Mouse (Mus musculus) lung, embryonic 14.5 days (tissue): Measurements from ENCODE around the gene Ptrh2. TPM values are rescaled to one million over a fixed set of nuclear protein-coding genes. Genes with fewer than 3 reads are reported as not detected.

Experiments used
- ATAC-seq: fragments of 200-750 bp; cut with Nextera tagmentation; 2 replicates; pipeline ENCODE4 v1.8.0; 2017; ENCODE audit warnings: mild to moderate bottlenecking, moderate TSS enrichment, moderate library complexity; ENCODE audit not compliant: insufficient read depth
- DNase-seq: peaks from one replicate; pipeline ENCODE4 v3.0.0-alpha.2; 2015
- H3K27ac ChIP-seq: fragments of 300-500 bp; sonication (generic); 2 replicates; pipeline ENCODE4 v1.5.1; 2014; ENCODE audit warnings: low read depth, mild to moderate bottlenecking, moderate library complexity
- H3K27me3 ChIP-seq: fragments of 300-500 bp; sonication (generic); 2 replicates; pipeline ENCODE4 v1.6.1; 2014; ENCODE audit warnings: low read length, control low read depth; ENCODE audit not compliant: insufficient read depth
- H3K36me3 ChIP-seq: fragments of 300-500 bp; sonication (generic); 2 replicates; pipeline ENCODE4 v1.6.1; 2014; ENCODE audit warnings: control low read depth; ENCODE audit not compliant: insufficient read depth
- H3K4me1 ChIP-seq: fragments of 300-500 bp; sonication (generic); 2 replicates; pipeline ENCODE4 v1.6.1; 2014; ENCODE audit warnings: antibody characterized with exemption, control low read depth; ENCODE audit not compliant: insufficient read depth
- H3K4me2 ChIP-seq: fragments of 300-500 bp; sonication (generic); 2 replicates; pipeline ENCODE4 v1.6.1; 2014; ENCODE audit warnings: mild to moderate bottlenecking
- H3K4me3 ChIP-seq: fragments of 300-500 bp; sonication (generic); 2 replicates; pipeline ENCODE4 v1.5.1; 2014; ENCODE audit warnings: low read depth, low read length
- H3K9ac ChIP-seq: fragments of 300-500 bp; sonication (generic); 2 replicates; pipeline ENCODE4 v1.6.1; 2014
- H3K9me3 ChIP-seq: fragments of 300-500 bp; sonication (generic); 2 replicates; pipeline ENCODE4 v1.6.1; 2016; ENCODE audit warnings: low read depth, low read length, control low read depth
- CTCF ChIP-seq: IDR thresholded peaks from 2 replicates; pipeline ENCODE4 v1.5.1; 2016; ENCODE audit warnings: antibody characterized with exemption, low read depth
- WGBS: fragments of 180-500 bp; shearing (Covaris S2); extraction: QIAGEN DNeasy Blood & Tissue Kit; methylation state at CpG from one replicate; pipeline ENCODE4 v1.1.7; 2014; 5-methylcytosine and 5-hydroxymethylcytosine counted together
- polyA plus RNA-seq: library from polyadenylated mRNA; unstranded; fragments of >200 nt; fragmentation: Nextera tagmentation; extraction: Ambion mirVana; gene quantifications from 2 replicates; pipeline ENCODE4 v1.2.1, GENCODE M21; 2014

The Ptrh2 gene
- polyA plus RNA-seq = 36.8 and 37.3 TPM in 2 replicates

- H3K9me3 ChIP-seq = no peaks in the 10 kb centered on the region
- no peak for TF ChIP-seq CTCF
- H3K27me3 ChIP-seq = no peaks in the 10 kb centered on the region
- H3K4me2 ChIP-seq = peak within 1 kb of the TSS; percentile 84
- H3K4me3 ChIP-seq = peak within 1 kb of the TSS; percentile 89
- peaks cover 6% of the 10 kb centered on the region; the same call in 1 of the 2 replicates for H3K36me3 ChIP-seq
- peak; percentile 98 for DNase-seq
- H3K27ac ChIP-seq = peak within 1 kb of the TSS; percentile 92
- peak within 1 kb of the TSS; percentile 87 for H3K9ac ChIP-seq
- WGBS = under 1% methylated on average over 56 of the region's 56 CpGs
- H3K4me1 ChIP-seq = peaks cover 4% of the 10 kb centered on the region; the same call in 1 of the 2 replicates
- peak; percentile 94 for ATAC-seq
These were observed at the start of gene Ptrh2, which contains the start of gene Vmp1 for GRCm38 (mm10) chr11:86683395-86684125. Gene Ptrh2, plus strand, starts transcription at chr11:86683985. Gene Vmp1, minus strand, starts transcription at chr11:86683836.

DNA sequence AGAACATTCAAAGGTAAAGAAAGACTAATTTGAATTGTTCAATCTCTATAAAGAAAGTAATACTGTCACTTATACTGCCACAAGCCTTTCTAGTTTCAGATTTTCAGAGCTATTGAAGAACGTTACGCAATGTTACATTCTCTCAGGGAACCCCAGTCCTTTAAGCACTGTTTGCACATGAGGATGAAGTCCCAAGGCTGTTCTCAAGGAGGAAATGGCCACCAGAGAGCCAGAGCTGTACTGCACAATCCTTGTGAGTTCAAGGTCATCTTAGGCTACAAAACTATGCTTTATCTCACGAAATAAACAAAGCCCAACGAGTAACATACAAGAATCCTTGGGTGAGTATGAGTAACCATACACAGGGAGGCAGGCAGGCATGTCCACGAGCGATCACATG is 49.4 kb upstream of the Ptrh2 start:
- Histone ChIP-seq H3K9me3 (no peaks in the 10 kb centered on the region), H3K4me1 (no peaks in the 10 kb centered on the region), H3K27me3 (no peaks in the 10 kb centered on the region), H3K36me3 (peaks cover 7% of the 10 kb centered on the region; the same call in 1 of the 2 replicates), H3K27ac (no peak overlapping the region), H3K4me2 (no peak overlapping the region), H3K4me3 (no peak overlapping the region), H3K9ac (no peak overlapping the region)
- DNase-seq (no peak), ATAC-seq (no peak)
- no peak for TF ChIP-seq CTCF
- WGBS = 73% methylated on average over 6 of the region's 6 CpGs

- DNase-seq (no peak), ATAC-seq (no peak)
- Histone ChIP-seq H3K4me1 (no peaks in the 10 kb centered on the region), H3K4me3 (no peak overlapping the region), H3K9ac (no peak overlapping the region), H3K4me2 (no peak overlapping the region), H3K9me3 (no peaks in the 10 kb centered on the region), H3K36me3 (peaks cover 10% of the 10 kb centered on the region; the same call in 1 of the 2 replicates), H3K27me3 (no peaks in the 10 kb centered on the region), H3K27ac (no peak overlapping the region)
- TF ChIP-seq CTCF = no peak
- WGBS = 70% methylated on average over 2 of the region's 2 CpGs
These were observed 46.1 kb upstream of the Ptrh2 start for GRCm38 (mm10) chr11:86637697-86638096.

DNA sequence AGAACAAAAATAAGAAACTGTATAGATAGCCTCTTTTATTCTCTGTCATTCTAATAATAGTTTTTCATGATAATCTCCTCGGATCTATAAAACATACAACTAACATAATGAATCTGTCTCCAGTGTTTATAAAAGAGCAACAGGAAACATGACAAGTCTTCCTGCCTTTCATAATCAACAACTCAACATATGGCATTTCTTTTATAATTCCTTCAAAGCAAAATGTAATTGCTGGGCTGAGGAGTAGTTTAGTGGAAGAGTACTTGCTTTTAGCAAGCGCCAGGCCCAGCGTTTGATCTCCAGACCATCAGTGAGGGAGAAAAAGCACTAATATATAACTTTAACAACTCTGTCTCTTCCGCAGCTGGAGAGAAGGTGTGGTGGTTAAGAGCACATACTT is 42.1 kb upstream of the Ptrh2 start:
- Histone ChIP-seq H3K9me3 (no peaks in the 10 kb centered on the region), H3K4me3 (no peak overlapping the region), H3K4me2 (no peak overlapping the region), H3K27ac (no peak overlapping the region), H3K36me3 (peaks cover 9% of the 10 kb centered on the region; the same call in 1 of the 2 replicates), H3K9ac (no peak overlapping the region), H3K27me3 (no peaks in the 10 kb centered on the region), H3K4me1 (no peaks in the 10 kb centered on the region)
- DNase-seq (no peak), ATAC-seq (no peak)
- TF ChIP-seq CTCF = no peak
- WGBS = 55% methylated on average over 4 of the region's 4 CpGs

DNA sequence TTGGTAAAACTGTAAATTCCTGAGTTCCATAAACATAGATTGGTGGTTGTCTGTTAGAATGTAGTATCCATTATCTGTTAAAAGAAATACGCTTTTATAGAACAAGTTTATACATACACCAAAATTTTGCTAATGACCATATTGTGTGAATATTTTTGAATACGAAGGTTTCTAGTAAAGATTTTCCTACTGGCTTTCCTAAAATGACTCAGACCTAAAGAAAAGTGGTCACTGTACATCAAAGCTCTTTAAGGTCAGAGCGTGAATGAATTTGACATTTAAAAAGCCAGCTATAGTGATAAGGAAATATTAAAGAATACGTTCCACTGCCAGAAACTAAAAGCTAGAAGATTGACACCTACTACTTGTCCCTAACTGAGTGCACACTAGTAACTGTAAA is 39.2 kb upstream of the Ptrh2 start:
- Histone ChIP-seq H3K9ac (no peak overlapping the region), H3K4me3 (no peak overlapping the region), H3K36me3 (peaks cover 9% of the 10 kb centered on the region; the same call in 1 of the 2 replicates), H3K27me3 (no peaks in the 10 kb centered on the region), H3K4me2 (no peak overlapping the region), H3K4me1 (no peaks in the 10 kb centered on the region), H3K27ac (no peak overlapping the region), H3K9me3 (no peaks in the 10 kb centered on the region)
- DNase-seq (no peak), ATAC-seq (no peak)
- no peak for TF ChIP-seq CTCF
- WGBS = 86% methylated on average over 4 of the region's 4 CpGs

DNA sequence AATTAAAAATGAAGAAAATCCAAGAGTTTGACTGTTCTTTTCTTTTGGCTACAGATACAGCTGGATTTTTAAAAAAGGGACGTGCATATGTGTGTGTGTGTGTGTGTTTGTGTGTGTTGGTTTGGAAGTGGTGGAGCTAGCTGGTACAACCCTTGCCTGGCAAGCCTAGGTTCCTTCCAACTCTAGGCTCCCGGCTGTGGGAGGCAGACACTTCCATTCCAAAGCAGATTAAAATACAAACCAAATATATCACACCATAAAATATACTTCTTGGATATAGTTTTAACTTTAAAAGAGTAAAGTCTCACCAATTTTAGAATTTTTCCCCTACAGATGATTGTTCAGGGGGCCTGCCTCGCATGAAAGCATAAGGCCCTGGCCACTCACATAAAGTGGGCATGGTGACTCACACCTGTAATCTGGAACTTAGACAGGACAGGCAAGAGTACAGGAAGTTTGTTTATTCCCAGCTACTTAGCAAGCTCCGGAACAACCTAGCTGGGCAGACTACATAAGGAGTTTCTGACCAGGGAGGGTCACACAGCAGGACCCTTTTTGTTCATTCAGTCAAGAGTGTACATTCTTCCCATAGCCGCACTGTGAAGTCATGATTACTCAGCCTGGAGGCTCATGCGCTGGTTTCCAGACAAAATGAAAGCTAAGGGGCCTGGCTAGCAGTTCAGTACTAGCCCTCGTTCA is 37.5 kb upstream of the Ptrh2 start:
- Histone ChIP-seq H3K27ac (peak overlapping the region; percentile 90), H3K27me3 (no peaks in the 10 kb centered on the region), H3K4me2 (peak overlapping the region; percentile 29; the same call in 1 of the 2 replicates), H3K4me3 (no peak overlapping the region), H3K9me3 (no peaks in the 10 kb centered on the region), H3K4me1 (no peaks in the 10 kb centered on the region), H3K36me3 (peaks cover 9% of the 10 kb centered on the region; the same call in 1 of the 2 replicates), H3K9ac (no peak overlapping the region; the same call in 1 of the 2 replicates)
- peak; percentile 88 for ATAC-seq
- DNase-seq = peak; percentile 73
- no peak for TF ChIP-seq CTCF
- WGBS = 49% methylated on average over 7 of the region's 7 CpGs
